Mouse (Mus musculus) embryonic facial prominence, embryonic 13.5 days (tissue): ENCODE results near the gene Olfr724. TPM values are rescaled to one million over a fixed set of nuclear protein-coding genes. Genes with fewer than 3 reads are reported as not detected.
"Not testable (repeated sequence)": the region's sequence is repeated elsewhere in the genome, so short reads cannot be mapped to it uniquely, and the experiment has no call there.

Source experiments
- ATAC-seq: fragments of 200-750 bp; cut with Nextera tagmentation; 2 replicates; pipeline ENCODE4 v1.8.0; 2017; ENCODE audit warnings: low read depth; ENCODE audit not compliant: insufficient number of reproducible peaks, insufficient read depth, low FRiP score, low TSS enrichment
- H3K27ac ChIP-seq: fragments of 300-500 bp; sonication (generic); 2 replicates; pipeline ENCODE4 v1.5.1; 2015; ENCODE audit warnings: moderate library complexity, mild to moderate bottlenecking, inconsistent platforms
- H3K27me3 ChIP-seq: fragments of 300-500 bp; sonication (generic); 2 replicates; pipeline ENCODE4 v1.6.1; 2015; ENCODE audit warnings: mild to moderate bottlenecking, inconsistent platforms
- H3K36me3 ChIP-seq: fragments of 300-500 bp; sonication (generic); 2 replicates; pipeline ENCODE4 v1.6.1; 2015; ENCODE audit warnings: mild to moderate bottlenecking, inconsistent platforms
- H3K4me1 ChIP-seq: fragments of 300-500 bp; sonication (generic); 2 replicates; pipeline ENCODE4 v1.6.1; 2015; ENCODE audit warnings: inconsistent platforms
- H3K4me2 ChIP-seq: fragments of 300-500 bp; sonication (generic); 2 replicates; pipeline ENCODE4 v1.6.1; 2015; ENCODE audit warnings: moderate library complexity, mild to moderate bottlenecking, inconsistent platforms
- H3K4me3 ChIP-seq: fragments of 300-500 bp; sonication (generic); 2 replicates; pipeline ENCODE4 v1.5.1; 2015; ENCODE audit warnings: mild to moderate bottlenecking, inconsistent platforms
- H3K9ac ChIP-seq: fragments of 300-500 bp; sonication (generic); 2 replicates; pipeline ENCODE4 v1.6.1; 2015; ENCODE audit warnings: mild to moderate bottlenecking, inconsistent platforms
- H3K9me3 ChIP-seq: fragments of 300-500 bp; sonication (generic); 2 replicates; pipeline ENCODE4 v1.6.1; 2016; ENCODE audit warnings: inconsistent platforms
- WGBS: fragments of 180-500 bp; shearing (Covaris S2); methylation state at CpG from one replicate; pipeline ENCODE4 v1.1.7; 2015; ENCODE audit warnings: mixed read lengths; 5-methylcytosine and 5-hydroxymethylcytosine counted together
- polyA plus RNA-seq: library from polyadenylated mRNA; unstranded; fragments of >200 nt; fragmentation: Nextera tagmentation; extraction: Ambion mirVana; gene quantifications from 2 replicates; pipeline ENCODE4 v1.2.1, GENCODE M21; 2015

Olfr724 gene
- not detected in 2 replicates for polyA plus RNA-seq

DNA sequence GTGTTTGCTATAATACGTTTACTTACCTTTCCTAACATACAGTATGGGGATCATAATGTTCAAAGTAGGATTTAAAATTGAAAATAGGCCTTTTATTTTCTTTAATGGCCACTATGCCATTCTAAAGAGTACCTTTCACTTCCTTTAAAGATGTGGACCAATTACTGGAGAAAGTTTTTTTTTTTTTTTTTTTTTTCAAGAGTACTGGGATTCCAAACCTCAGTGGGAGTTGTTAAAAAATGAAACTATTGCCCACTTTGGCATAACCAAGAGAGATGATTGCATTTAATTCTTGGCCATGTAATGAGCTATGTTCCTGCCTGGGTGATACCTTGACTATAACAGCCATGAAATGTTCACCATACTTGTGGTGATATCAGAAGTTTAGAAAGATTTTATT lies at the start of gene Olfr724:
Gene Olfr724 (minus strand): TSS at position 101 of the 400 bp plus-strand sequence.
- H3K9ac ChIP-seq, H3K4me3 ChIP-seq, H3K27me3 ChIP-seq, H3K4me2 ChIP-seq, ATAC-seq, H3K4me1 ChIP-seq, H3K36me3 ChIP-seq, H3K27ac ChIP-seq, H3K9me3 ChIP-seq: not testable (repeated sequence)
- WGBS, result 60% methylated on average over 1 of the region's 1 CpGs

GRCm38 (mm10) chr14:49955890-49956289 lies 7.2 kb downstream of the Olfr724 start:
- H3K36me3 ChIP-seq, result no peaks in the 10 kb centered on the region
- no peaks in the 10 kb centered on the region for H3K27me3 ChIP-seq
- H3K4me3 ChIP-seq, result no peak overlapping the region
- no peak overlapping the region for H3K4me2 ChIP-seq
- no peak overlapping the region for H3K27ac ChIP-seq
- no peaks in the 10 kb centered on the region for H3K4me1 ChIP-seq
- WGBS, result 42% methylated on average over 2 of the region's 2 CpGs
- H3K9ac ChIP-seq, result no peak overlapping the region
- H3K9me3 ChIP-seq, result no peaks in the 10 kb centered on the region
- no peak for ATAC-seq

DNA sequence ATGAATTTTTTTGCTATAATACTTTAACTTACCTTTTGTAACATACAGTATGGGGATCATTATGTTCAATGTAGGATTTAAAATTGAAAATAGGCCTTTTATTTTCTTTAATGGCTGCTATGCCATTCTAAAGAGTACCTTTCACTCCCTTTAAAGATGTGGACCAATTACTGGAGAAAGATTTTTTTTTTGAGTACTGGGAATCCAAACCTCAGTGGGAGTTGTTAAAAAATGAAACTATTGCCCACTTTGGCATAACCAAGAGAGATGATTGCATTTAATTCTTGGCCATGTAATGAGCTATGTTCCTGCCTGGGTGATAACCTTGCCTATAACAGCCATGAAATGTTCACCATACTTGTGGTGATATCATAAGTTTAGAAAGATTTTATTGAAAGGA lies 31.4 kb downstream of the Olfr724 start, which contains the start of gene Olfr723:
Gene Olfr723 (minus strand): TSS at position 101 of the 400 bp plus-strand sequence.
- not testable (repeated sequence) for ATAC-seq, H3K36me3 ChIP-seq, H3K27me3 ChIP-seq, H3K9me3 ChIP-seq, H3K9ac ChIP-seq, H3K4me1 ChIP-seq, H3K27ac ChIP-seq, H3K4me3 ChIP-seq, H3K4me2 ChIP-seq

Other genes with a start within 250 kb of the Olfr724 start
- 17.1 and 22.1 TPM in 2 replicates for gene Armh4, start 179.9 kb downstream of the Olfr724 start, polyA plus RNA-seq
- not detected in 2 replicates for gene Olfr722, start 61.3 kb downstream of the Olfr724 start, polyA plus RNA-seq
- not detected in 2 replicates for gene Olfr723, start 31.5 kb downstream of the Olfr724 start, polyA plus RNA-seq
- gene Olfr725, start 77.1 kb upstream of the Olfr724 start, polyA plus RNA-seq, result not detected in 2 replicates
- gene Olfr726, start 127.7 kb upstream of the Olfr724 start, polyA plus RNA-seq, result not detected in 2 replicates
- not detected in 2 replicates for gene Olfr727, start 159.9 kb upstream of the Olfr724 start, polyA plus RNA-seq
- not detected in 2 replicates for gene Olfr728, start 179.4 kb upstream of the Olfr724 start, polyA plus RNA-seq
- 0.06 TPM in 1 of 2 replicates, not detected in the other for gene Olfr729, start 189.6 kb upstream of the Olfr724 start, polyA plus RNA-seq
- gene Olfr730, start 224.9 kb upstream of the Olfr724 start, polyA plus RNA-seq, result not detected in 2 replicates